Mouse (Mus musculus) Muller cell, postnatal 12 days (primary cell): ENCODE results near the gene Arid5a.

Source experiments
- DNase-seq: peaks from one replicate; pipeline ENCODE4 v3.0.0-alpha.2; 2015; ENCODE audit errors: inconsistent ontology term

Gene Arid5a

DNA sequence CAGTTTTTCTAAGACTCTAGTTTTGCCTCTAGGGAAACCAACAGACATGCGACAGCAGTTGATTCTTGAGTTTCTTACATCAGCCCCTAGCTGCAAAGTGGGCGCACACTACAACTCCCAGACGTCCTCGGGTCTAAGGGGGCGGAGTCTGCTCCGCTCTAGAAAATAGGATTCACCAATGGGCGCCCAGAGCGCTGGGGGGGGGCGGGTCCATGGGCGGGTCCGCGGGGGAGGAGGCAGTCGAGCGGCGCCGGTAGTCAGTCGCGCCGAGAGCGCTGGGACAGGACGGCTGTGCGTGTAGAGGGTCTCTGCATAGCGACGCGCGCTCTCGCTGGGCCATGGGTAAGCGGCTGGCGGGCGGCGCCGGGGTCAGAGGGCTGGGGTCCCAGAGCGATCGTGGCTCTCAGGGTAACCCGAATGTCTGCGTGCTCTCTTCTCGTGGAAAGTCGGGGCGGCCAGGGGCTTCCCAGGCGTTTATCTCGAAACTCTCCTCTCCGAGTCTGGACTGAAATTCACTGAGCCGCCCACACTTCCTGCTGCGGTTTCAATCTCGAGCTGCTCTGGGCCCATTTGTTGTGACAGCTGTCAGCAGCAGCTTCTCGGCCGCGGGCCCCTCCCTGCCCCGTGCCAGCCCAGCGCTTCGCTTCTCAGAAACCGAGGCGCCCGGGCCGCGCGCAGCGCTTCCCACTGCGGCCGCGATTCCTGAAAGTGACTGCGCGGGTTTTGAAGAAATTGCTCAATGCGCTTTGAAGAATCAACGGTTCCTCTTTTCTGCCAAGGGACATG is at the start of gene Arid5a:
Gene Arid5a, plus strand, starts transcription at position 239 of the 786 bp plus-strand sequence.
- peak; percentile 96 for DNase-seq

- no peak for DNase-seq
Measured at GRCm38 (mm10) chr1:36258631-36259030, 48.9 kb upstream of the Arid5a start.

DNA sequence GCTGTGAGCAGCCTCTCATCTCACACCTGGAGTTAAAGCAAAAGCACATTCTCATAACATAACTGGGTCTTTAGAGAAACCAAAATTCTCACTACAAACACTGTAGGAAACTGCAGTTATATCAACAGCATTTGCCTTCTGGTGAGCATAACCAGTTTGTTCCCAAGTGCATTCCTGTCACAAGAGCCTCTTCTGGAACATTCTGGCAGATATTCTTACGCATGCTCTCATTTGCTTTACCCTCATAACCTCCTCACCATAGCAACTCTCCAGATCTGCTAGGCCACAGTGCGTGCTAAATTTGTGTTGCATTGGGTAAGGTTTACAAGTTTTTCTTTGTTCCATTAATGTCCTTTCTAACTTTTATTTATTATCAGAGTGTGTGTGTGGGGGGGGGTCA is 48.3 kb upstream of the Arid5a start:
- no peak for DNase-seq

DNA sequence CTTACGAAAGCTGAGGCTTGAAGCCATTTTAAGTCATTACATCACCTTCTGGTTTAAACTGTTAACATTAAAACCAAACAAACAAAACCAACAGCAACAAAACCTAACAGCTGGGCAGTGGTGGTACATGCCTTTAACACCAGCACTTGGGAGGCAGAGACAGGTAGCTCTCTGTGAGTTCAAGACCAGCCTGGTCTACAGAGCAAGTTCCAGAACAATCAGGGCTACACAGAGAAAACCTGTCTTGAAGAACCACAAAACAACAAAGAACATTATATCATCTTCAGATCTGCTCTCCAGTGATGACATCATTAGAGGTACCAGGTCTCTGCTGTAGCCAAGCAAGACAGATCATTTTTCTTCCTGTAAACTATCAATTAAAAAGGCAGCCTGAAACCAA is 47.1 kb upstream of the Arid5a start:
- no peak for DNase-seq

- no peak for DNase-seq
Measured at GRCm38 (mm10) chr1:36261708-36262504, 45.6 kb upstream of the Arid5a start.

DNA sequence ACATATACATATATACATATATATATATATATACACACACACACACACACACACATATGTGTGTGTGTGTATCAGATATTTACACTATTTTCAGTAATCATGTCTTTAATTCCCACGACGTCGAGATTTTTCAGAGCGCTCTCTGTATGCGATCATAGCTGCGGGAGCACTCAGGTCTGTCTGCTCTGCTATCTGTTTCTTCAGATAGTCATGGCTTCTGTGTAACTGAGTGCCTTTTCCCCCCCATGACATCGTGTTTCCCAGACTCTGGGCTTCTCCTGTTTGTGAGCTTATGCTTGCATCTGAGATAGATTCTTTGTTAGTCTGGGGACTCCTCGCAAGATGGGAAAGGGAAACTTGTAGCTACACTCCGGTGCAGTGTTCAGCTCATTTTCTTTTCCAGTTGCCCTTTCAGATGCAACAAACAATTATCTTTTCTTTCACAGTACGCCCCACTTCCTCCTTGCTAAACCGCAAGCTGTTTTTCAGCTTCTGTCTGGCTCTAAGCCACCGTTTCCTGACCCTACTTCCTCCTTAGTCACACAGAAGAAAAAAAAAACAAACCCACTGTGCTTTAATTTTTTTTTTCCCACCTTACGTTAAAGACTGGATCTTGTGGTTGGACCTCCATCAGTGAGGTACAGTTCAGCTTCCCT is 43.6 kb upstream of the Arid5a start:
- DNase-seq, result no peak

GRCm38 (mm10) chr1:36266293-36266692 is 41.2 kb upstream of the Arid5a start:
- no peak for DNase-seq

DNA sequence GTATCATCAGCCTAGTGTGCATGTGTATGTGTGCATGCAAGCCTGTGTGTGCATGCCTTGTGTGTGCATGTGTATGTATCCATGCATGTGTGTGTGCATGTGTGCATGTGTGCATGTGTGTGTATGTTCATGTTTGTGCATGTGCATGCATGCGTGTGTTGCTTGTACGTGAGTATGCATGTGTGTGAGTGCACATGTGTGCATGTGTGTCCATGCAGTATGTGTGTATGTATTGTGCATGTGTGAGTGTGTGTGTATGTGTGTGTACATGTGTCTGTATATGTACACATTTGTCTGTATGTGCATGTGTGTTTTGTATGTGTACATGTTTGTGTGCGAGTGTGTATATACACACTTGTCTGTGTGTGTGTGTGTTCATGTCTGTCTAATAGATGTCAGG is 39.9 kb upstream of the Arid5a start:
- DNase-seq, result no peak

- no peak for DNase-seq
Measured at GRCm38 (mm10) chr1:36269121-36269795, 38.3 kb upstream of the Arid5a start.

- peak; percentile 19 for DNase-seq
Measured at GRCm38 (mm10) chr1:36270666-36271065, 36.9 kb upstream of the Arid5a start.

GRCm38 (mm10) chr1:36271516-36272230 is 35.9 kb upstream of the Arid5a start:
- DNase-seq, result no peak

- no peak for DNase-seq
Measured at GRCm38 (mm10) chr1:36272546-36272945, 35.0 kb upstream of the Arid5a start.

DNA sequence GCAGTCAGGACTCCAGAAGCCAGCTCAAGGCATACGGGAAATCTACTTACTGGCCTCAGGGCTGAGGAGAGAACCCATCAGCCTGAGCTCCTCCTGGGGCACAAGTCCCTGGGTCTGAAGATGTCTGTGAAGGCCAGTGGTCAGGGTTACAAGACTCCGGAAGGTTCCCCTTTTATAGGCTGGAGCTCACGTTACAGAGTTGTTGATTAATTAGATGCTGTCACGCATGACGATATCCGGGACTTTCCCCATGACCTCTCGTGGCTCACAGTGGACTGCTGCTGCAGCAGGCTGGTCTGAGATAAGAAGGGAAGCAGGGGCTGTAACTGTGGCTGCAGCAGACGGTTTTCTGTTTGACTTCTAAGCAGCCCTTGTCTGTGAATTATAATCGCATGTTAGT is 34.2 kb upstream of the Arid5a start:
- peak; percentile 24 for DNase-seq

DNA sequence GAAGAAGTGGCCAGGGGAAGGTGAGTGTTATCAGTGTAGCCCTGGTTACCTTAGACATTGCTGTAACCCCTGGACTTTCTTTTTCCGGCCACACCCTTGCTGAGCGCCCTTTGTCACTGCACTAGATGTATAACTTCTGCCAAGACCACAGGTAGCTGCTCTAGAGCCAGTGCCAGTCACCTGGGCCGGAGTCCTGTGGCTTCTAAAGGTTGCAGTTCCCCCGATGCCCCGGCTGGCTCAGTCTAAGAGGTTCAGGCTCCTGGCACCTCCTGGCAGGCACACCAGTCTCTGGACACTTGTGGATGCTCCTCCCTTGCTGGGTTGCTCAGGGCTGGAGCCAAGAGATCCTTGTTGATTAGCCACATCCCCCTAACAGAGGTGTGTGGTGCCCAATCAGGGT is 33.1 kb upstream of the Arid5a start, which contains the start of gene Neurl3:
Gene Neurl3, minus strand, starts transcription at position 225 of the 400 bp plus-strand sequence.
- no peak for DNase-seq

DNA sequence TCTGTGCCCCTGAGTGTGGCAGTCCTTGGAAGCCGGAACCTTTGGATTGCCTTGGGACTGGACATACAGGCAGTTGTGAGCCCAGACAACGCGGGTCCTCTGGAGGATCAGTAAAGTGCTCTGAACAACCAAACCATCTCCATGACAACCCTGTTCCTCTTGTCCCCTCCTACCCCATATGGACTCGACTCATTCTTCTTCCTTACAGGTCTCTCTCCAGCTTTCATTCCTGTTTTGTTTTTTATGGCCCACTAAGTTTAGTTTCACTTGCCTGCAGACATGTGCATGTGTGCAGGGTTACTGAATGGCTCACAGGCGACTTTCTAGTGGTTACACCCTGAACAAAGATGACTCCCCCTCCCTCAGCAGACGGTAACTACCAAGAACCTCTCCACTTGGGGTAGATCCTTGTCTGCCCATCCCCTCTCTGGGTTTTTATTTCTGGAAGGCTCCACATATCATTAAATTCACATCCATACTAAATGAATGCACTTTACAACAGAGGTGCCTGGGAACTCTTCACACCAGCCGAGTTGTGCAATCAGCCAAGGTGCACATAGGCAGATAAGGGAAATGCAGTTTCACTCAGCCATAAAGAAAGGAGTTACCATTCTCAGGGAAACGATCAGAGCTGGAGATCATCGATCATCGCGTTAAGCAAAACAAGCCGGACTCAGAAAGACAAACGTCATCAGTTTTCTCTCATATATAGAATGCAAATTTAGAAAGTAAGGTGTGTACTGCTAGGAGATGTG is 31.7 kb upstream of the Arid5a start:
- no peak for DNase-seq

- no peak for DNase-seq
Measured at GRCm38 (mm10) chr1:36277267-36278060, 30.1 kb upstream of the Arid5a start.

DNA sequence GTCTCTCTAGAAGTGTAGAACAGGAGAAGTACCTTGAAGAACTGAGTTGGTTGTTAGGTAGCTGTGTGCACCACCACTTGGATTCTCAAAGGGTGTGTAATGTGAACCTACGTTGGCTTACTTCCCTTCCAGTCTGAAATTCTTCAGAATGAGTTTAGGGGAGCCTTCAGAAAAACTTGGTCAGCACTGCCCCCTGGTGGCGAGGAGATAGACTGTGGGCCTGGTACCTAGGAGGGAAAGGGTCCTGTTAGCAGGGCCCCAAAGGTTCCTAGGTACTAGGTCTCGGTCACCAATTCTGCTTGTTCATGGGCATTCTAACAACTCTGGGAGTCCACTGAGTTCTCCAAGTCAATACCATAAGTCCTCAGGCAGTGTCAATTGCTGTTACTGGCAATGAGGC is 28.3 kb upstream of the Arid5a start:
- peak; percentile 62 for DNase-seq

DNA sequence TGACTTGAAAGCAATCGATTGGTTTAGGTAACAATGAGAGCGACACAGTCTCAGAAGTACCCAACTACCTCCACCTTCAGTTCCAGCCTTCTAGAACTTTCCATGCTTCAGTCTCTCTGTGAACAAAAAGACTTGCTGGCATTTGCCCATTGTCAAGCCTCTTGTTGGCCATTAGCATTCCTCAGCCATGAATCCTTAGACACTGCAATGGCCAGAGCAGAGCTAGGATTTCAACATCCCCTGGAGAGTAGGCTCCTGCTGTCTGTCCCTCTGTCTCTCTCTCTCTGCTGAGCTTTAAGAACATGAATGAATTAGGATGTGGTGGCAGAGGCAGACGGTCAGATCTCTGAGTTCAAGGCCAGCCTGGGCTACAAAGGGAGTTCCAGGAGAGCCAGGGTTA is 26.6 kb upstream of the Arid5a start:
- peak; percentile 50 for DNase-seq

- no peak for DNase-seq
Measured at GRCm38 (mm10) chr1:36281849-36282248, 25.7 kb upstream of the Arid5a start.

DNA sequence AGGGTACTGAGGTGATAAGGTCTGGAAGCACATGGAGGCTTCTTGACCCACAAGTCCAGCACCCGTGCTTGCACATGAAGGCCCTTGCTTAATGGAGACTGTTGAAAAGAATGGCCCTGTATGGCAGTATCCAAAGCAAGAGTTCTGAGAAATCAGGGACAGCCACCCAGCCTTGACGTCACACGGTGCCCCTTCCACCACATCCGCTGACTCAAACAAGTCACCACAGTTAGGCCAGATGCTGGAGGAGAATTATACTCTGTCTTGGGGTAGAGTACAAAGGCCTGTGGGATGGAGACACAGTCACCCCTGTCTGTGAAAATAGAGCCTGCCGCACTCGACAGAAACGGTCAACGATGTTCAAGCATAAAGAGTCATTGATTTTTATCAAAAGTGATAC is 14.1 kb upstream of the Arid5a start:
- DNase-seq, result no peak
